Mouse (Mus musculus) CH12.LX (cell line): ENCODE measurements around the gene Rpp38. TPM values are rescaled to one million over a fixed set of nuclear protein-coding genes. Genes with fewer than 3 reads are reported as not detected.

Experiments
- DNase-seq: peaks from one replicate; pipeline ENCODE4 v3.0.0-alpha.2; 2013; ENCODE audit errors: extremely low read depth
- H3K27ac ChIP-seq: 2 replicates; pipeline ENCODE4 v1.5.1; 2012; ENCODE audit warnings: low read depth, mild to moderate bottlenecking, control low read depth, moderate library complexity; ENCODE audit not compliant: insufficient read depth
- H3K27me3 ChIP-seq: replicated peaks from 2 replicates; pipeline ENCODE3; 2012; ENCODE audit warnings: inconsistent platforms
- H3K36me3 ChIP-seq, 2 experiments: replicated peaks in 1 of 2; 2 replicates each; pipeline versions ENCODE3 to v1.6.1; 2012; ENCODE audit warnings: inconsistent platforms in 1 of 2, low read length in 1 of 2, mild to moderate bottlenecking in 1 of 2, mixed read lengths in 1 of 2, moderate library complexity in 1 of 2; ENCODE audit not compliant: control insufficient read depth in 1 of 2, insufficient read depth in 1 of 2
- H3K4me1 ChIP-seq, 2 experiments: 2 replicates each; pipeline ENCODE4 v1.6.1; 2012; ENCODE audit warnings: inconsistent platforms in 1 of 2, moderate library complexity in 1 of 2; ENCODE audit not compliant: insufficient read depth in 2 of 2, control insufficient read depth in 1 of 2
- H3K4me2 ChIP-seq: 2 replicates; pipeline ENCODE4 v1.6.1; 2012; ENCODE audit warnings: low read depth, mild to moderate bottlenecking, control low read depth; ENCODE audit not compliant: poor library complexity, insufficient read depth, severe bottlenecking
- H3K4me3 ChIP-seq, 3 experiments: fragments of 150-350 bp in 1 of 3; sonication (generic) in 1 of 3; replicated peaks in 1 of 3; 2 replicates each; pipeline versions ENCODE3 to v1.5.1; 2011 to 2012; ENCODE audit warnings: low read depth in 2 of 3, low read length in 2 of 3, mild to moderate bottlenecking in 2 of 3, moderate library complexity in 2 of 3, control low read depth in 1 of 3, improper control_type of control experiment in 1 of 3, inconsistent platforms in 1 of 3, mixed read lengths in 1 of 3; ENCODE audit not compliant: poor library complexity in 1 of 3
- H3K79me2 ChIP-seq: replicated peaks from 2 replicates; pipeline ENCODE4 v1.6.1; 2012; ENCODE audit warnings: mild to moderate bottlenecking, moderate library complexity; ENCODE audit not compliant: control insufficient read depth, poor library complexity, insufficient read depth, severe bottlenecking; ENCODE audit errors: extremely low read depth
- H3K9ac ChIP-seq: 2 replicates; pipeline ENCODE4 v1.6.1; 2012; ENCODE audit warnings: low read depth, mild to moderate bottlenecking, control low read depth, moderate library complexity; ENCODE audit not compliant: insufficient read depth
- H3K9me3 ChIP-seq: replicated peaks from 2 replicates; pipeline ENCODE3; 2012; ENCODE audit warnings: low read length, inconsistent platforms, mixed read lengths
- BHLHE40 ChIP-seq: IDR thresholded peaks from 2 replicates; pipeline ENCODE4 v1.6.1; 2011; ENCODE audit warnings: mild to moderate bottlenecking, low read depth, low read length, improper control_type of control experiment
- CHD2 ChIP-seq: IDR thresholded peaks from 2 replicates; pipeline ENCODE4 v1.6.1; 2011; ENCODE audit warnings: low read length, improper control_type of control experiment
- CTCF ChIP-seq, 2 experiments: IDR thresholded peaks in 1 of 2; conservative IDR thresholded peaks in 1 of 2; 2 replicates each; pipeline ENCODE4 v1.5.1; 2011 to 2012; ENCODE audit warnings: low read depth in 2 of 2, low read length in 2 of 2, improper control_type of control experiment in 1 of 2, inconsistent platforms in 1 of 2, mild to moderate bottlenecking in 1 of 2, moderate library complexity in 1 of 2
- E2F4 ChIP-seq: IDR thresholded peaks from 2 replicates; pipeline ENCODE4 v1.6.1; 2011; ENCODE audit warnings: low read depth, low read length, improper control_type of control experiment; ENCODE audit not compliant: insufficient replicate concordance
- ETS1 ChIP-seq: conservative IDR thresholded peaks from 2 replicates; pipeline ENCODE4 v1.6.1; 2012; ENCODE audit warnings: low read depth, mild to moderate bottlenecking, inconsistent platforms, low read length, improper control_type of control experiment, moderate library complexity
- GABPA ChIP-seq: IDR thresholded peaks from 2 replicates; pipeline ENCODE4 v1.6.1; 2012; ENCODE audit warnings: low read depth, low read length, improper control_type of control experiment, inconsistent platforms; ENCODE audit not compliant: insufficient replicate concordance
- MAFK ChIP-seq: IDR thresholded peaks from 2 replicates; pipeline ENCODE4 v1.6.1; 2011; ENCODE audit warnings: low read length, improper control_type of control experiment; ENCODE audit not compliant: insufficient replicate concordance
- MAZ ChIP-seq: IDR thresholded peaks from 2 replicates; pipeline ENCODE4 v1.6.1; 2012; ENCODE audit warnings: low read depth, mild to moderate bottlenecking, inconsistent platforms, low read length, improper control_type of control experiment, moderate library complexity
- POLR2A ChIP-seq: IDR thresholded peaks from 2 replicates; pipeline ENCODE4 v1.6.1; 2011; ENCODE audit warnings: low read depth, mild to moderate bottlenecking, improper control_type of control experiment, low read length
- RAD21 ChIP-seq: IDR thresholded peaks from 2 replicates; pipeline ENCODE4 v1.6.1; 2011; ENCODE audit warnings: low read depth, mild to moderate bottlenecking, low read length, improper control_type of control experiment, moderate library complexity
- RCOR1 ChIP-seq: conservative IDR thresholded peaks from 2 replicates; pipeline ENCODE4 v1.6.1; 2012; ENCODE audit warnings: low read depth, mild to moderate bottlenecking, inconsistent platforms, low read length, improper control_type of control experiment
- SIN3A ChIP-seq: IDR thresholded peaks from 2 replicates; pipeline ENCODE4 v1.6.1; 2012; ENCODE audit warnings: low read length, improper control_type of control experiment, inconsistent platforms
- TCF12 ChIP-seq: IDR thresholded peaks from 2 replicates; pipeline ENCODE4 v1.6.1; 2014; ENCODE audit warnings: low read depth, mild to moderate bottlenecking, inconsistent platforms, low read length, improper control_type of control experiment
- USF1 ChIP-seq: IDR thresholded peaks from 2 replicates; pipeline ENCODE4 v1.6.1; 2014; ENCODE audit warnings: low read depth, mild to moderate bottlenecking, inconsistent platforms, low read length, improper control_type of control experiment
- ZKSCAN1 ChIP-seq: IDR thresholded peaks from 2 replicates; pipeline ENCODE4 v1.6.1; 2012; ENCODE audit warnings: low read depth, inconsistent platforms, low read length, improper control_type of control experiment, borderline replicate concordance
- ZMIZ1 ChIP-seq: IDR thresholded peaks from 2 replicates; pipeline ENCODE4 v1.6.1; 2012; ENCODE audit warnings: low read depth, mild to moderate bottlenecking, inconsistent platforms, low read length, improper control_type of control experiment
- ZNF384 ChIP-seq: IDR thresholded peaks from 2 replicates; pipeline ENCODE4 v1.6.1; 2012; ENCODE audit warnings: low read depth, low read length, improper control_type of control experiment, inconsistent platforms
- dilution Hi-C: fragments of 300-500 bp; cut with MboI; formaldehyde crosslinking; loops from 2 replicates; pipeline ENCODE4 v1.14.3; 2020; ENCODE audit warnings: low sequenced_read_pairs; ENCODE audit not compliant: extremely low pct_unique_long_range_greater_than_20kb, extremely low pct_ligation_motif_present
- in situ Hi-C: fragments of 300-500 bp; cut with MboI; formaldehyde crosslinking; loops from 3 replicates; pipeline ENCODE4 v1.14.3; 2019; ENCODE audit warnings: low sequenced_read_pairs, low pct_ligation_motif_present, low pct_unique_long_range_greater_than_20kb, mixed read lengths
- polyA plus RNA-seq: library from polyadenylated mRNA; unstranded; fragments of >175 nt; gene quantifications from 2 replicates; pipeline ENCODE4 v1.2.1, GENCODE M21; 2012; ENCODE audit warnings: low read depth; ENCODE audit not compliant: insufficient read length
- total RNA-seq, 2 experiments: library from RNA; depleted of rRNA; stranded (reverse); fragments of 300-350 nt in 1 of 2; fragments of >200 nt in 1 of 2; gene quantifications; 2 replicates each; pipeline ENCODE4 v1.2.3; 2012 to 2014

Rpp38 gene
- total and polyA plus RNA-seq, 3 experiments = 25.4 to 33.7 (median 26.6) TPM

- no peak for DNase-seq
- dilution Hi-C loops (no loop called here), in situ Hi-C loops (no loop called here)
- Histone ChIP-seq H3K36me3 (no peaks in the 10 kb centered on the region), H3K27me3 (no peaks in the 10 kb centered on the region), H3K27ac (no peak overlapping the region), H3K4me2 (no peak overlapping the region), H3K9ac (no peak overlapping the region), H3K4me3 (no peak overlapping the region), H3K79me2 (no peaks in the 10 kb centered on the region), H3K9me3 (no peaks in the 10 kb centered on the region), H3K4me1 (no peaks in the 10 kb centered on the region)
- no peak for TF ChIP-seq ZKSCAN1
- TF ChIP-seq TCF12 = no peak
- no peak for TF ChIP-seq RCOR1
- no peak for TF ChIP-seq GABPA
- TF ChIP-seq SIN3A = no peak
- TF ChIP-seq ZMIZ1 = no peak
- no peak for TF ChIP-seq MAZ
Observed at GRCm38 (mm10) chr2:3365127-3365526, 32.7 kb upstream of the Rpp38 start.

GRCm38 (mm10) chr2:3361067-3361466 is 28.6 kb upstream of the Rpp38 start:
- no peak overlapping the region for H3K9ac ChIP-seq
- in situ Hi-C loops = no loop called here
- DNase-seq = no peak
- peaks cover 0 to 1% of the 10 kb centered on the region in 2 experiments; a peak in 2 of 4 replicates for H3K4me1 ChIP-seq
- H3K27me3 ChIP-seq = no peaks in the 10 kb centered on the region
- dilution Hi-C loops = no loop called here
- no peaks in the 10 kb centered on the region for H3K36me3 ChIP-seq
- H3K4me2 ChIP-seq = no peak overlapping the region
- H3K79me2 ChIP-seq = no peaks in the 10 kb centered on the region
- TF ChIP-seq CHD2 (no peak), SIN3A (no peak)
- H3K4me3 ChIP-seq = no peak overlapping the region
- H3K27ac ChIP-seq = no peak overlapping the region
- H3K9me3 ChIP-seq = no peaks in the 10 kb centered on the region

DNA sequence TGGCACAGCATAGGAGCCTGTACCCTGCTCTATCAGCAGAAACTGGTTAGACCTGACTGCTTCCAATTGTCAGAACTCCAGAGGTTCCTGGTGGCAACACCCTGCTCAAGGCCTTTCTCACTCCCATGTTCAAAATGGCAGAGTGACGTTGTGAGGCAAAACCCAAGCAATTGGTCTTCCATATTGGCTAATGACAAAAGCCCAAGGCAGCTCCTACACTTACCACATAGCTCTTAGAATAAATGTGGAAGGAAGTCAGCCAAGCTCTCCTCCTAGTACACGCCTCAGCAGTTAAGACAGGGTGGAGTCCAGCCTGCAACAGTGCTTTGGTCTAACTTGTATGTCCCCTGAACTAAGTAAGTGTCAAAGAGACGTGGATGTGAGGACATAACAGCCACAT is 25.4 kb upstream of the Rpp38 start:
- H3K27me3 ChIP-seq = no peaks in the 10 kb centered on the region
- no peak overlapping the region for H3K4me3 ChIP-seq
- dilution Hi-C loops (no loop called here), in situ Hi-C loops (no loop called here)
- TF ChIP-seq POLR2A (no peak), ZNF384 (no peak), BHLHE40 (no peak), E2F4 (no peak), ZKSCAN1 (no peak), CHD2 (no peak), RAD21 (no peak), CTCF (conservative IDR thresholded peaks at IDR 0.05 in 1 of 2, IDR thresholded peaks at IDR 0.05 in 1 of 2; ENCODE audit: low read depth in 2 of 2, low read length in 2 of 2) (no peak), USF1 (no peak), ETS1 (no peak), TCF12 (no peak), ZMIZ1 (no peak), MAFK (no peak)
- no peak overlapping the region for H3K4me2 ChIP-seq
- H3K27ac ChIP-seq = no peak overlapping the region
- no peaks in the 10 kb centered on the region for H3K9me3 ChIP-seq
- no peak for DNase-seq
- no peaks in the 10 kb centered on the region for H3K36me3 ChIP-seq
- H3K9ac ChIP-seq = no peak overlapping the region
- peaks cover 3 to 6% of the 10 kb centered on the region in 2 experiments for H3K4me1 ChIP-seq
- no peaks in the 10 kb centered on the region for H3K79me2 ChIP-seq
